Mouse (Mus musculus) midbrain, embryonic 12.5 days (tissue): ENCODE data around the gene Pgrmc1. TPM values are rescaled to one million over a fixed set of nuclear protein-coding genes. Genes with fewer than 3 reads are reported as not detected.

Experiments used
- ATAC-seq: fragments of 200-750 bp; cut with Nextera tagmentation; 2 replicates; pipeline ENCODE4 v1.8.0; 2017; ENCODE audit warnings: low read depth, moderate TSS enrichment, moderate library complexity; ENCODE audit not compliant: low FRiP score
- H3K27ac ChIP-seq: fragments of 300-500 bp; sonication (generic); replicated peaks from 2 replicates; pipeline ENCODE4 v1.5.1; 2016; ENCODE audit warnings: mild to moderate bottlenecking
- H3K27me3 ChIP-seq: fragments of 300-500 bp; sonication (generic); 2 replicates; pipeline ENCODE4 v1.6.1; 2016; ENCODE audit warnings: mild to moderate bottlenecking
- H3K36me3 ChIP-seq: fragments of 300-500 bp; sonication (generic); 2 replicates; pipeline ENCODE4 v1.6.1; 2016
- H3K4me1 ChIP-seq: fragments of 300-500 bp; sonication (generic); 2 replicates; pipeline ENCODE4 v1.6.1; 2016
- H3K4me2 ChIP-seq: fragments of 300-500 bp; sonication (generic); replicated peaks from 2 replicates; pipeline ENCODE4 v1.6.1; 2016; ENCODE audit warnings: mild to moderate bottlenecking, moderate library complexity
- H3K4me3 ChIP-seq: fragments of 300-500 bp; sonication (generic); 2 replicates; pipeline ENCODE4 v1.5.1; 2016; ENCODE audit warnings: mild to moderate bottlenecking
- H3K9ac ChIP-seq: fragments of 300-500 bp; sonication (generic); replicated peaks from 2 replicates; pipeline ENCODE4 v1.6.1; 2016; ENCODE audit warnings: mild to moderate bottlenecking, moderate library complexity
- H3K9me3 ChIP-seq: fragments of 300-500 bp; sonication (generic); 2 replicates; pipeline ENCODE4 v1.6.1; 2016; ENCODE audit warnings: mild to moderate bottlenecking
- WGBS: fragments of 180-500 bp; shearing (Covaris S2); methylation state at CpG from one replicate; pipeline ENCODE4 v1.1.7; 2016; 5-methylcytosine and 5-hydroxymethylcytosine counted together
- polyA plus RNA-seq: library from polyadenylated mRNA; unstranded; fragments of >200 nt; fragmentation: Nextera tagmentation; extraction: Ambion mirVana; gene quantifications from 2 replicates; pipeline ENCODE4 v1.2.1, GENCODE M21; 2016

The Pgrmc1 gene
- polyA plus RNA-seq, 1 experiment from 2014 or later, result 475 TPM

GRCm38 (mm10) chrX:36609117-36609516, 11.1 kb downstream of the Pgrmc1 start:
- no peak overlapping the region for H3K4me2 ChIP-seq
- H3K9ac ChIP-seq, result no peak overlapping the region
- WGBS, result 92% methylated on average over 2 of the region's 2 CpGs

GRCm38 (mm10) chrX:36628102-36628501, 30.1 kb downstream of the Pgrmc1 start:
- Histone ChIP-seq H3K4me3 (no peak overlapping the region), H3K27ac (no peak overlapping the region), H3K9ac (no peak overlapping the region), H3K4me2 (no peak overlapping the region), H3K9me3 (no peaks in the 10 kb centered on the region), H3K4me1 (no peaks in the 10 kb centered on the region), H3K36me3 (no peaks in the 10 kb centered on the region), H3K27me3 (no peaks in the 10 kb centered on the region)
- no peak for ATAC-seq
- WGBS, result 85% methylated on average over 3 of the region's 3 CpGs

More at GRCm38 (mm10) chrX:36609117-36609516, 11.1 kb downstream of the Pgrmc1 start:
- H3K27me3 ChIP-seq, result no peaks in the 10 kb centered on the region
- H3K4me1 ChIP-seq, result no peaks in the 10 kb centered on the region
- peaks cover 12% of the 10 kb centered on the region; the same call in 1 of the 2 replicates for H3K36me3 ChIP-seq
- H3K27ac ChIP-seq, result no peak overlapping the region
- no peak overlapping the region for H3K4me3 ChIP-seq
- H3K9me3 ChIP-seq, result no peaks in the 10 kb centered on the region
- no peak for ATAC-seq

- WGBS, result 9% methylated on average over 1 of the region's 1 CpGs
Measured at GRCm38 (mm10) chrX:36630771-36631170, 32.8 kb downstream of the Pgrmc1 start.

GRCm38 (mm10) chrX:36640046-36640445, 42.0 kb downstream of the Pgrmc1 start:
- no peak overlapping the region for H3K4me3 ChIP-seq
- H3K27me3 ChIP-seq, result no peaks in the 10 kb centered on the region
- ATAC-seq, result no peak
- no peak overlapping the region for H3K9ac ChIP-seq
- no peaks in the 10 kb centered on the region for H3K4me1 ChIP-seq
- WGBS, result 83% methylated on average over 6 of the region's 6 CpGs
- H3K27ac ChIP-seq, result no peak overlapping the region
- no peaks in the 10 kb centered on the region for H3K9me3 ChIP-seq
- no peaks in the 10 kb centered on the region for H3K36me3 ChIP-seq
- H3K4me2 ChIP-seq, result no peak overlapping the region

More at GRCm38 (mm10) chrX:36630771-36631170, 32.8 kb downstream of the Pgrmc1 start:
- Histone ChIP-seq H3K4me1 (no peaks in the 10 kb centered on the region), H3K9me3 (no peaks in the 10 kb centered on the region), H3K4me2 (no peak overlapping the region), H3K36me3 (no peaks in the 10 kb centered on the region), H3K27me3 (no peaks in the 10 kb centered on the region), H3K9ac (no peak overlapping the region), H3K4me3 (no peak overlapping the region), H3K27ac (no peak overlapping the region)
- no peak for ATAC-seq

- Histone ChIP-seq H3K27ac (peak within 1 kb of the TSS; percentile 72), H3K27me3 (no peaks in the 10 kb centered on the region), H3K4me2 (peak within 1 kb of the TSS; percentile 48), H3K9ac (peak within 1 kb of the TSS; percentile 55), H3K4me1 (no peaks in the 10 kb centered on the region), H3K4me3 (peak within 1 kb of the TSS; percentile 59), H3K36me3 (no peaks in the 10 kb centered on the region), H3K9me3 (no peaks in the 10 kb centered on the region)
- peak; percentile 95 for ATAC-seq
- 28% methylated on average over 57 of the region's 60 CpGs for WGBS
Measured at GRCm38 (mm10) chrX:36644657-36645551, 46.9 kb downstream of the Pgrmc1 start, which contains the start of gene Akap17b. Gene Akap17b, minus strand, starts transcription at chrX:36645395.

Other genes with a start within 250 kb of the Pgrmc1 start
- gene Gm6268, start 196.9 kb upstream of the Pgrmc1 start, polyA plus RNA-seq, result not detected in 2 replicates
- gene Gm14569, start 106.4 kb upstream of the Pgrmc1 start, polyA plus RNA-seq, result not detected in 2 replicates
- gene Akap17b, start 47.2 kb downstream of the Pgrmc1 start, polyA plus RNA-seq, result 4.5 and 5.2 TPM in 2 replicates
- gene Slc25a43, start 145.5 kb downstream of the Pgrmc1 start, polyA plus RNA-seq, result 0.69 and 0.83 TPM in 2 replicates
- 569 and 644 TPM in 2 replicates for gene Slc25a5, start 197.4 kb downstream of the Pgrmc1 start, polyA plus RNA-seq